Mouse (Mus musculus): ENCODE measurements around the gene Nos2. TPM values are rescaled to one million over a fixed set of nuclear protein-coding genes. Genes with fewer than 3 reads are reported as not detected.

Gene Nos2
- polyA plus RNA-seq, 1 experiment from 2014 or later = 0.78 TPM

GRCm38 (mm10) chr11:78959841-78960520 is 39.4 kb downstream of the Nos2 start:
- no peaks in the 10 kb centered on the region for H3K36me3 ChIP-seq
- no peaks in the 10 kb centered on the region for H3K27me3 ChIP-seq
- H3K4me2 ChIP-seq (replicated peaks) = no peak overlapping the region
- no peak for ATAC-seq (replicated peaks)
- 65% methylated on average over 5 of the region's 5 CpGs for WGBS
- H3K4me3 ChIP-seq = no peak overlapping the region
- no peaks in the 10 kb centered on the region for H3K9me3 ChIP-seq
- no peak overlapping the region for H3K27ac ChIP-seq (replicated peaks)
- no peaks in the 10 kb centered on the region for H3K4me1 ChIP-seq
- H3K9ac ChIP-seq (replicated peaks) = no peak overlapping the region

- H3K4me3 ChIP-seq = no peak overlapping the region
- WGBS = 85% methylated on average over 5 of the region's 5 CpGs
- H3K9ac ChIP-seq (replicated peaks) = no peak overlapping the region
- no peaks in the 10 kb centered on the region for H3K4me1 ChIP-seq
- no peaks in the 10 kb centered on the region for H3K27me3 ChIP-seq
- no peaks in the 10 kb centered on the region for H3K36me3 ChIP-seq
- no peak overlapping the region for H3K4me2 ChIP-seq (replicated peaks)
- no peak overlapping the region for H3K27ac ChIP-seq (replicated peaks)
- no peaks in the 10 kb centered on the region for H3K9me3 ChIP-seq
- ATAC-seq (replicated peaks) = no peak
These were observed 40.6 kb downstream of the Nos2 start for GRCm38 (mm10) chr11:78961221-78961620.

- Histone ChIP-seq H3K27ac (replicated peaks) (no peak overlapping the region), H3K4me3 (no peak overlapping the region), H3K9ac (replicated peaks) (no peak overlapping the region), H3K9me3 (no peaks in the 10 kb centered on the region), H3K27me3 (no peaks in the 10 kb centered on the region), H3K36me3 (no peaks in the 10 kb centered on the region), H3K4me2 (replicated peaks) (no peak overlapping the region), H3K4me1 (no peaks in the 10 kb centered on the region)
- ATAC-seq (replicated peaks) = no peak
- WGBS = 25% methylated on average over 4 of the region's 4 CpGs
These were observed 46.8 kb downstream of the Nos2 start for GRCm38 (mm10) chr11:78967371-78967770.

- WGBS = 85% methylated on average over 4 of the region's 4 CpGs
- Histone ChIP-seq H3K36me3 (no peaks in the 10 kb centered on the region), H3K9ac (replicated peaks) (no peak overlapping the region), H3K4me3 (no peak overlapping the region), H3K9me3 (no peaks in the 10 kb centered on the region), H3K4me2 (replicated peaks) (no peak overlapping the region), H3K27me3 (no peaks in the 10 kb centered on the region), H3K27ac (replicated peaks) (no peak overlapping the region), H3K4me1 (no peaks in the 10 kb centered on the region)
- no peak for ATAC-seq (replicated peaks)
These were observed 47.5 kb downstream of the Nos2 start for GRCm38 (mm10) chr11:78968121-78968520.

DNA sequence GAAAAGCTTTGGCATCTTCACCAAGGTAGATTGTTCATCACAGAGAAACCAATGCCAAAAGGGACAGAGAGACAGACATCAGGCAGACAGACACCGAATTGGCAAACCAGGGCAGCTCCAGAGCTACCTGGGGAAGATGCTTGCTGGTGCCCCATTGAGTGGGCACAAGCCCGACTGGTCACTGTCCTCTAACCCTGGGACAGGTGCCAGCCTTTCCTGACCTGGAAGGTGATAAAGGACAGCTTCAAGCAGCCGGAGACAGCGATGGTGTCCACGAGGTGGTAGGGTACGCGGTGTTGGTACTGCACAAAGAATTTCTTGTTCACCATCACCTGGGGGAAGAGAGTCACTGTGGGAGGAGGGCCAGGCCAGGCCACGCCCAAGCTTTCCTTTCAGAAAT is 50.5 kb downstream of the Nos2 start:
- ATAC-seq (replicated peaks) = no peak
- Histone ChIP-seq H3K4me3 (no peak overlapping the region), H3K27me3 (no peaks in the 10 kb centered on the region), H3K36me3 (no peaks in the 10 kb centered on the region), H3K4me2 (replicated peaks) (no peak overlapping the region), H3K27ac (replicated peaks) (no peak overlapping the region), H3K9me3 (no peaks in the 10 kb centered on the region), H3K4me1 (no peaks in the 10 kb centered on the region), H3K9ac (replicated peaks) (no peak overlapping the region)
- WGBS = 79% methylated on average over 8 of the region's 8 CpGs

DNA sequence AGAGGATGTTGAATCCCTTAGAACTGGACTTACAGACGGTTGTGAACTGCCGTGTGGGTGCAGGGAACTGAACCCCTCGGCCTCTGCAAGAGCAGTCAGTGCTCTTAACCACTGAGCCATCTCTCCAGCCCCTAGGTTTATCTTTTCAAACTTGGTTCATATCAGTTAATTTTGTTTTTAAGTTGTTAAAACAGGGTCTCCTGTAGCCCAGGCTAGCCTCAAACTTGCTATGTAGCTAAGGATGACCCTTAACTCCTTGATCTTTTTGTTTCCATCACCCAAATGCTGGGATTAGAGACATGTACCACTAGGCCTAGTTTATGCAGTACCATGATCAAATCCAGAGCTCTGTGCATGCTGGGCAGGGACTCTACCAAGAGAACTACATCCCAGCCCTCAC is 51.2 kb downstream of the Nos2 start:
- H3K4me3 ChIP-seq = no peak overlapping the region
- no peak overlapping the region for H3K4me2 ChIP-seq (replicated peaks)
- ATAC-seq (replicated peaks) = no peak
- H3K9ac ChIP-seq (replicated peaks) = no peak overlapping the region
- no peaks in the 10 kb centered on the region for H3K4me1 ChIP-seq
- no peaks in the 10 kb centered on the region for H3K27me3 ChIP-seq
- no peaks in the 10 kb centered on the region for H3K36me3 ChIP-seq
- WGBS = 90% methylated on average over 3 of the region's 3 CpGs
- no peak overlapping the region for H3K27ac ChIP-seq (replicated peaks)
- H3K9me3 ChIP-seq = no peaks in the 10 kb centered on the region

GRCm38 (mm10) chr11:78972328-78972727 is 51.7 kb downstream of the Nos2 start:
- no peak for ATAC-seq (replicated peaks)
- no peak overlapping the region for H3K9ac ChIP-seq (replicated peaks)
- 48% methylated on average over 6 of the region's 6 CpGs for WGBS
- H3K27me3 ChIP-seq = no peaks in the 10 kb centered on the region
- no peaks in the 10 kb centered on the region for H3K9me3 ChIP-seq
- H3K4me2 ChIP-seq (replicated peaks) = no peak overlapping the region
- H3K27ac ChIP-seq (replicated peaks) = no peak overlapping the region
- H3K4me1 ChIP-seq = no peaks in the 10 kb centered on the region
- no peak overlapping the region for H3K4me3 ChIP-seq
- no peaks in the 10 kb centered on the region for H3K36me3 ChIP-seq

- Histone ChIP-seq H3K27ac (replicated peaks) (no peak overlapping the region), H3K9me3 (no peaks in the 10 kb centered on the region), H3K36me3 (no peaks in the 10 kb centered on the region), H3K9ac (replicated peaks) (no peak overlapping the region), H3K27me3 (no peaks in the 10 kb centered on the region), H3K4me1 (no peaks in the 10 kb centered on the region), H3K4me2 (replicated peaks) (no peak overlapping the region), H3K4me3 (no peak overlapping the region)
- no peak for ATAC-seq (replicated peaks)
- 67% methylated on average over 8 of the region's 8 CpGs for WGBS
These were observed 52.3 kb downstream of the Nos2 start for GRCm38 (mm10) chr11:78972811-78973351.

GRCm38 (mm10) chr11:78973381-78974150 is 53.0 kb downstream of the Nos2 start:
- WGBS = 67% methylated on average over 17 of the region's 17 CpGs
- Histone ChIP-seq H3K27me3 (no peaks in the 10 kb centered on the region), H3K4me2 (replicated peaks) (no peak overlapping the region), H3K27ac (replicated peaks) (no peak overlapping the region), H3K9ac (replicated peaks) (no peak overlapping the region), H3K36me3 (no peaks in the 10 kb centered on the region), H3K9me3 (no peaks in the 10 kb centered on the region), H3K4me3 (no peak overlapping the region), H3K4me1 (no peaks in the 10 kb centered on the region)
- no peak for ATAC-seq (replicated peaks)

- no peak overlapping the region for H3K27ac ChIP-seq (replicated peaks)
- no peak for ATAC-seq (replicated peaks)
- H3K9me3 ChIP-seq = no peaks in the 10 kb centered on the region
- H3K9ac ChIP-seq (replicated peaks) = no peak overlapping the region
- no peaks in the 10 kb centered on the region for H3K27me3 ChIP-seq
- no peaks in the 10 kb centered on the region for H3K4me1 ChIP-seq
- no peak overlapping the region for H3K4me2 ChIP-seq (replicated peaks)
- no peak overlapping the region for H3K4me3 ChIP-seq
- no peaks in the 10 kb centered on the region for H3K36me3 ChIP-seq
- 81% methylated on average over 8 of the region's 8 CpGs for whole genome bisulfite sequencing
These were observed 56.3 kb downstream of the Nos2 start for GRCm38 (mm10) chr11:78976731-78977510.

DNA sequence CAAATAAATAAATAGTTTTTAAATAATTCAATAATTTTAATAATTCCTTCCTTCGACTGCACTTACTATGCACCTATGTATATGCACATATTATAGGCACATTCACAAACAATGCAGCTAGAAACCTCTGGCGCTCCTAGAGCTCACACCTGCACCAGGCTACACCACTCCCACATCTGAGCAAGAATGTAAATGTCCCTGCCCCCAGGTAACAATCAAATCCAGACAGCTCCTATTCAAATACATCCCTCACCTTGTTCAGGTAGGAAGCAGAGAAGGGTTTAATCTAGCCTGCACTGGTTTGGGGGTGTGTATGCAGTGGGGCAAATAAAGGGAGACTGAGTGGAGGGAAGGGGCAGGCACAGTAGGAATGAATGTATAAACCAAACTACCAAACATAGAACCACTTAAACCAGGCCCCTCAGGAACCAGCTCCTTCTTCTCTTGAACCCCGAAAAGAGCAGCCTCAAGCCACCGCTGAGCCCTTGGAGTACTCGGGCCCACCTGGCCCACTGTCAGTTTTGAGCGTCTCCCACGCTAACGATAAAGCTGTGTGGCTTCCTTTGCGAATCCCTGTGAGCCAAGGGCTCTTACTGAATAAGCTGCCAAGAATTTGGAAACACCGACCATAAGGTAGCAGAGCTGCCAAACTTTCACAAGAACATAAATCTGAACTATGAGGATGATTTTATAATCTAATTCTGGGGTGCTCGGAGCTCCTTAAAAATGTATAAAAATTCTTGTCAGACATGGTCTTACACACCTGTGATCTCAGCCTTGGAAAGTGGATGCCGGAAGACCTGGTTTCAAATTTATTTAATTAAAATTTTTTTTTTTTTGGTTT is 57.8 kb downstream of the Nos2 start:
- no peak overlapping the region for H3K9ac ChIP-seq (replicated peaks)
- no peak overlapping the region for H3K4me3 ChIP-seq
- no peak for ATAC-seq (replicated peaks)
- H3K27me3 ChIP-seq = no peaks in the 10 kb centered on the region
- H3K4me1 ChIP-seq = no peaks in the 10 kb centered on the region
- no peaks in the 10 kb centered on the region for H3K9me3 ChIP-seq
- no peak overlapping the region for H3K27ac ChIP-seq (replicated peaks)
- no peaks in the 10 kb centered on the region for H3K36me3 ChIP-seq
- no peak overlapping the region for H3K4me2 ChIP-seq (replicated peaks)
- WGBS = 72% methylated on average over 12 of the region's 12 CpGs

All from forebrain, embryonic 15.5 days (tissue).